Mouse (Mus musculus): ENCODE measurements around the gene Rprml. TPM values are rescaled to one million over a fixed set of nuclear protein-coding genes. Genes with fewer than 3 reads are reported as not detected.

The Rprml gene
- total RNA-seq, 2 experiments from 2014 or later = 109 to 113 TPM

DNA sequence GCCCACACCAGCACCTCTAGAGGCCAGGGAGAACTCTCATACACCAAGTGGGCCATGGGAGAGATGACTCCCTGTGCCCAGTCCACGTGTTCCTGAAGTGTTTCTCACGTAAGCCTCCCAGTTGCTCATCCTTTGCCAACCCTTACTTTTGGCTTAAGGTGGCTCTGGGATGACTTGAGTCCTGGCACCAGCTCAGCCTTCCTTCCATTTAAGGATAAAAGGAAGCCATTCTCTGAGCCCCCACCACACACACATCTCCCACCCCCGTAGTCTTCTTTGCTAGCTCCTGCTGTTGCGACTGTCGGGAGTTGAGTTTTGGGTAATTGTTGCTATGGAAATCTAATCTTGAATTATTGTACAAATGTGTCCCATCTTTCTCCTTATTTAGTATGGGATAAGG is 13.2 kb downstream of the Rprml start:
- DNase-seq (ENCODE audit: low spot score in 2 of 2) = peak; percentile 59 to 77

- peak in 1 of 2 experiments; percentile 65 for DNase-seq (ENCODE audit: low spot score in 2 of 2)
Measured at GRCm38 (mm10) chr11:103663119-103663518, 13.7 kb downstream of the Rprml start.

GRCm38 (mm10) chr11:103665695-103666094 is 16.3 kb downstream of the Rprml start:
- no peak for DNase-seq (ENCODE audit: low spot score in 2 of 2)

DNA sequence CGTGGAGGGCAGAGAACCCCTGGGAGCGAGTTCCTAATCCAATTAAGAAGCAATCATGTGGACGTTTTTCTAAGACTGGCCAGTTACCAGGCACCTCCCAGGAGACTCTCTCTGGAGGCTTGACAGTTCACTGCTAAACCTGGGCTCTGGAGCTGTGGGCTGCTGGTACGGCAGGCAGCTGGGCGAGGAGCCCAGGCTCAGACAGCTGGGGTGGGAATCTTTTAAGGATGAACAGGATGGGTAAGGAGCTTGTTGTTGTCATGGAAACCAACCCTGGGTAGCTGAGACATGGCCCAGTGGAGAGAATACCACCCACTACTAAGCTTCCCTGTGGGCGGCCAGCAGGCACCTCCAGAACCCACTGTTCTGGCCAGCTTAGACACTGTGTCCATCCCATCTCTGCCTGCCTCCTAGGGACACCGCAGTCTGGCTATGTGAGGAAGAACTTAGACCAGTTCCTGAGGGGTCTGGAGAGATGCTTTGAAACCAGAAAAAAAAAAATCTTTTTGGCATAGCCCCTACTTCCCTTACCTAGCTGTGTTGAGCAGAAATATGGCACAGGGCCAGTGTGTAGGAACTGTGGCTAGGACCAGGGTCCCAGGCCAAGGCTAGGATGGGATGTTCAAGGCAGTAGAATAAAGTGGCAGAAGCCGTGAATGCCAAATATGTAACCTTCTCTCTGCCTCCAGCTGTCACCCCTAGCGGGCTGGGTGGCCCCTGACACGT is 17.0 kb downstream of the Rprml start:
- DNase-seq (ENCODE audit: low spot score in 2 of 2) = peak; percentile 79 to 85

GRCm38 (mm10) chr11:103666907-103667426 is 17.6 kb downstream of the Rprml start:
- DNase-seq (ENCODE audit: low spot score in 2 of 2) = no peak

- DNase-seq (ENCODE audit: low spot score in 2 of 2) = peak; percentile 55 to 91
Measured at GRCm38 (mm10) chr11:103675556-103675955, 26.2 kb downstream of the Rprml start.

DNA sequence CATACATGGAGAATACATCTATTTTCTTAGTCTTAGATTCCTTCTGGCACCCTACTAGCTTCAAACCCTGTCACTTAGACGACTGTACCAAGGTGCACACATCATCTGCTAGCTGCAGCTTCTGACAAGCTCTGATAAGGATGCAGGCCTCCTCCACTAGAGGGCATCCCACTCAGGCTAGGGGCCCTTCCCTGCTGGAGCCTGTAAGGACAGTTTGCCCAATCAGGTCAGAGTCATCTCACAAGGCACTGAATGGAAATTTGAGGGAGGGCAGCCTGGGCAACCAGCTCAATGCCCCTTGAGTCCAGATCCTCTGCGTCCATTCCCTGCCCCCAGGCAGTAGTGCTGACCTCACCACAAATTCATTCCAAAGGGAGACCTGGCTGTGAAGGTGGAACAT is 27.7 kb downstream of the Rprml start:
- DNase-seq (ENCODE audit: low spot score in 2 of 2) = peak in 1 of 2 experiments; percentile 60

DNA sequence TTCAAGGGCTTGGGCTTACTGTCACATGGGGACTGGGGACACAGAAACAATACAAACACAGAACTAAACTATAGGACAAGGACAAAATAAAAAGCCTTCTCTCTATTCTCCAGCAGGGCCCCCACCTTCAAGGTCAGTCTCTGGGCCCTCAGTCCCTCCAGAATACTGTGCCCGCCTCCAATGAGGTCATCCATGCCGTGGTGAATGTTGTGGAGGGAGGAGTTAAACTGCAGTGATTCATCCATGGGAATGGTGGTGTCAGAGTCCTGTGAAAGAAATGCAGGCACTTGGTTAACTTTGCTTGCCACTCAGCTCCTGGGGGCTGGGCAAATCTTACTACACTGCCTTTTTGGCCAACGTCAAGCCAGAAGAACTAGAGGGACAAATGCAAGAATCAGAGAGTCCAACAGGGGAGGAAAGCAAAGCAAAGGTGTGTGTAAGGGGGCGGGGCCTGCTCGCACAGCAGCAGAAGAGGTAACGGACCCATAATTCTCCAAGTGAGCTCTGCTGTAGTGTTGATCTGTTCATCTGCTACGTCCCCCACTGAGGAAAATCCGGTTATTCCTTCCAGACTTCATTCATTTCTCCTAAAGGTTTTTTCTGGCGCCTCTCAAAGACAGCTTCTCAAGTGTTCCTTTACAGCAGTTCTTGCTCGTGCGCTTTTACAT is 34.4 kb downstream of the Rprml start:
- no peak for DNase-seq (ENCODE audit: low spot score in 2 of 2)

GRCm38 (mm10) chr11:103685261-103685736 is 35.9 kb downstream of the Rprml start:
- DNase-seq (ENCODE audit: low spot score in 2 of 2) = peak; percentile 67 to 84

- DNase-seq (ENCODE audit: low spot score in 2 of 2) = no peak
Measured at GRCm38 (mm10) chr11:103686706-103687105, 37.3 kb downstream of the Rprml start.

- no peak for DNase-seq (ENCODE audit: low spot score in 2 of 2)
Measured at GRCm38 (mm10) chr11:103688271-103688979, 39.1 kb downstream of the Rprml start.

DNA sequence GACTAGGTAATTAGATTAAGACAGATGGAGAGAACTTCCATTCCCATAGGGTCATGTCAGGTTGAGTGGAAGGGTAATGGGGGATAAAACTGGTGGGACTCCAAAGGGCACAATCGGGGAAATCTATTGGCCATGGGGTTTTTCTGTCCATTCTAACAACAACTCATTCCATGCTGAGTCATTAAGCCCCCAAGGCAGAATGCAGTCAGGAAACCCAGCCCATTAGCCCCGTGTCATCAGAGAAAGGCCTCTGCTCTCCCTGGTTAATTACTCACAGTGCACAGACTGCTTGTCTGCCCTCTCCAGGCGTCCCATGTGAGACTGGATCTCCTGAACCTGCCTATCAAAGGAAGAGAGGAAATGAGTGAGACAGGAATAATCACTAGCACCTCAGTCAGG is 39.6 kb downstream of the Rprml start:
- DNase-seq (ENCODE audit: low spot score in 2 of 2) = no peak

GRCm38 (mm10) chr11:103691036-103691435 is 41.7 kb downstream of the Rprml start:
- DNase-seq (ENCODE audit: low spot score in 2 of 2) = no peak

DNA sequence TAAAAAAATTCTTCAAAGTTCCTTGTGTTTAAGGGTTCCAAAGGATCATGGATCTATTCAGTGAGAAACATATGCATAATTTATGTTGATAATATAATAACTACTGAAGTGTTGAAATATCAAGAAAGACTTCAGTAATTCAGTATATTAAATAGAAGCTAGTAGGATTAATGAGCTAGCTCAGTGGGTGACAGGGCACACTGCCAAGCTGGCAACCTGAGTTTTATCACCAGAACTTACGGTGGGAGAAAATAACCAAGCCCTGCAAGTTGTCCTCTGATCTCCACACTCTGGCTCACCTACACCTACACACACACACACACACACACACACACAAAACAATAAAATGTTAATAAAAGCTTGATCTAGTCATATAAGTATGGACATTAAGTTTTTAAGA is 43.9 kb downstream of the Rprml start:
- no peak for DNase-seq (ENCODE audit: low spot score in 2 of 2)

DNA sequence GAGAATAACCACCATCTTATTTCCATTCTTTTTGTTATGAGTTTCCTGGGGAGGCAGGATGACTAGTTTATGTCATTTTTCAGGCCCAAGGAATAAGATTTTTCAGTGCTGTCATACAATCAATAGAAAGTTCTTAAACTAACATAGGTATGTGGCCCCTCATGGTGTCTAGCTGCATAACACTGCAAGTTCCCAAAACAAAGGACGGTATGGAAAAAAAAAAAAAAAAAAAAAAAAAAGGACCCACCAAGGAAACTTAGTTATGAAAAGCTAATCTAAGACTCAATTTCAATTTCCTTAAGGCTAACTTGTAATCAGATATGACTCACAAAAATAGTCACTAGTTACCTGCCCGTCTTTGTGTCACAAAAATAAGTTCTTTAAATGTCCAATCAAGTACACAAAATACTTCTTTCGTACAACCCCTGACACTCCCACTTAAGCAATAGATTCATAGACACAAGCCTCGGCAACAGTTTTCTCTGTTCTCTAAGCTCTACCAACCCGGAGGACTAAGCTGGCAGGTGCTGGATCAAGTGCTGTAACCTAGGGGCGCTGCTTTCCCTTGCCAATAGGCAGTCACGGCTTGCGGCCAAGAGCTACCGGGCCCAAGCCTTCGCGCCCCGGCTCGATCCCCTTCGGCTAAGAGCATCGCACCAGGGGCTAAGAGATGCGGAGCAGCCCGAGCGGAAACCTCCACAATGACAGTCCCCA is 47.6 kb downstream of the Rprml start:
- no peak for DNase-seq (ENCODE audit: low spot score in 2 of 2)

DNA sequence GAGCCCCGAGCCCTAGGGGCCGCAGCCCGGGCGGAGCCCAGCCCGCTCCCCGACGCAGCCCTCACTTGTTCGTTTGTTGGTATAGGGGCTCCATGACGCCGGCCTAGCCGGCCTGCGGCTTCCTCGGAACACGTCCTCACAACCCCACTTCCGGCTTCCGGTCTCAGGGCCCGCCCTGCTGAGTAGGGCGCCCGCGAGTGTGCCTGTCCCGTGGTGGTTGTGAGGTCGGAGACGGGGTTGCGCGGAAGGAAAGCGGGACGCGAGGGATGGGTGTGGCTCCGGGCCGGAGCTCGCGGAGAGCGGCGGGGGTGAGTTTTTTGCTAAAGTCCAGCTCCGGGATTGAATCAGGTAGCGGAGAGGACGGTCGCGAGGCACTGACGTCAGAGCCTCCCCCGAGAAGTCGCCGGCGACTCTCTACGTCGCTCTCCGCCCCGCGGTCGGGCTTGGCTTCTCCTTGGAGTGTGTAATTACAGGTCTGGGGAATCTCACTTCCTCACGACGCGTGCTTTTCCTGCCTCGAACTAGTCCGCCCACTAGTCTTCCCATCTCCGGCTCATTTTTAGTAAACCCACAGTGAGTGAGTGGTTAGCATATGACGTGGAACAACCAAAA is 48.3 kb downstream of the Rprml start, which contains the start of gene Gosr2:
Gene Gosr2 (minus strand): TSS at position 334 of the 612 bp plus-strand sequence.
- DNase-seq (ENCODE audit: low spot score in 2 of 2) = peak; percentile 83 to 94

DNA sequence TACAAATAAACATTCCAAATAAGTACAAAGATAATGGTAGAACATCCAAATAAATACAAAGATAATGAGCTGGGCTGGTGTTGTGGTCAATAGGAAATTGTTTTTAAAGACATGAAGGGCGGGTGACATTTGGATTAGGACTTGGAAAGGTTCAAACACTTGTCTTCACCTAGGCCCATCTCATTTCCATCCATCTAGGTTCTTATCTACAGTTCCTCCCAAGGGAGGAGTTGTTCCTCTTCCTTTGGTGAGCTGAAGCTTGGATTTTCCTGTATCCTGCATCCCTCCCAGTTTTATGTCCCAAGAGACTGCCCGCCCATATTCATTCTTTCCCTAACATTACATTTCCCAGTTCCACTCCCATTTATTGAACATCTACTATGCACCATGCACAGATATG is 48.9 kb downstream of the Rprml start:
- DNase-seq (ENCODE audit: low spot score in 2 of 2) = no peak

All from layer of hippocampus, adult 18-20 months (tissue).